Mouse (Mus musculus) olfactory bulb, adult 2 months (tissue): ENCODE measurements around the gene Abhd16a.

Source experiments
- CTCF ChIP-seq: fragments of 200-500 bp; IDR thresholded peaks from 2 replicates; pipeline ENCODE4 v1.5.1; 2012; ENCODE audit warnings: low read depth, mild to moderate bottlenecking, low read length, moderate library complexity; ENCODE audit not compliant: insufficient read depth
- POLR2A ChIP-seq: fragments of 200-500 bp; IDR thresholded peaks from 2 replicates; pipeline ENCODE4 v1.6.1; 2012; ENCODE audit warnings: mild to moderate bottlenecking, low read depth, low read length, moderate library complexity; ENCODE audit not compliant: insufficient read depth

- TF ChIP-seq CTCF (no peak), POLR2A (no peak)
These were observed 24.6 kb upstream of the Abhd16a start for GRCm38 (mm10) chr17:35064378-35064877.
